Mouse (Mus musculus) layer of hippocampus, postnatal 25 days (tissue): ENCODE measurements at regions not wholly inside any gene's neighbourhood (a gene's known extent, or its start where the extent isn't known, plus 50 kb on each side); places are given as distances from the start of the nearest gene placed in this dataset.

Source experiments
- DNase-seq, 2 experiments: peaks; one replicate each; pipeline ENCODE4 v3.0.0; 2022; ENCODE audit warnings: mixed read lengths in 2 of 2, low spot score in 1 of 2; ENCODE audit errors: extremely low spot score in 1 of 2

GRCm38 (mm10) chr12:73405106-73405505 lies 118.5 kb downstream of the Slc38a6 start:
- DNase-seq = no peak

GRCm38 (mm10) chr12:73403906-73404474 lies 117.4 kb downstream of the Slc38a6 start:
- DNase-seq = no peak
